Mouse (Mus musculus) induced T-regulatory cell, adult 2 months (primary cell): Measurements from ENCODE around the gene Fam107a.

Experiments
- DNase-seq: peaks from one replicate; pipeline ENCODE4 v3.0.0-alpha.2; 2012; ENCODE audit warnings: low read depth

Gene Fam107a

DNA sequence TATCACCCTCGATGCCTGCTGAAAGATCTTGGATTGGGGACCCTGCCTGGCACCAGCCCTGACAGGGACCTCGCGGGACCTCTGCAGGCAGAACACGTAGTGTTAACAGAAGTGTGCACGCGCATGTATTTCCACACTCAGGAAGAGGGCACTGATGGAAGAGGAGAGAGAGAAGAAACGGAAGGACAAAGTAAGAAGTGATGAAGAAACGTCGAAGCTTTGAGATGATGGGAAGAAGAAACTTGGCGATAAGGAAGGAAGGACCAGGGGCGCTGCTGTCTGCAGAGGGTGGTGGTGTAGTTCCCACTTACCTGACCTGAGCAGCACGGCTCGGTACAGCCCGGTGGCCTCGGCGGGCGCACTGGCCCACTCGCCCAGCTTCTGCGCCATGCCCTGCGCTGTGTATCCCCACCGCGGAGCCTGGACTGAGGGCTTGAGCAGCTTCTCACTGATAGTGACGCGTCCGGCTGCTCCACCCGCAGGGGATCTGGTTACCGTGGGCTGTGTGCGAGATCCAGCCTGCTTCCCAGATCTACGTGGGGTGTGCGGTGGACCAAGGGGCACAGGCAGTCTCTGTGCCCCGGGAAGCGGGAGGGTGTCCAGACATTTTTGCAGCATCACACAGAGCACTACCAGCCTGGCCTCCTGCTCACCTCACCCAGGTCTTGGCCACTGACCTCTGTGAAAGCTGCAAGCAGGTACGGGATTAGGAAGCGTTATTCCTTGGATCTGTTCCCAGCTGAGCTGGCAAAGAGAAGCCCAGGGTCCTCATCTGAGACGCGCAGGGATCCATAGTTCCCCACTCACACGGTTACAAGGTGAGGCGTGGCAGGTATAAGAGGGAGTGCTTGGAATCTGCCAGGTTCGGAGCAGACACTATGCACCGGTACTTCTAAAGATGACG lies at the start of gene Fam107a:
TSS of gene Fam107a (minus strand) at position 830 of the 904 bp plus-strand sequence.
- no peak for DNase-seq

GRCm38 (mm10) chr14:8367121-8367520 lies 49.3 kb upstream of the Fam107a start:
- no peak for DNase-seq

DNA sequence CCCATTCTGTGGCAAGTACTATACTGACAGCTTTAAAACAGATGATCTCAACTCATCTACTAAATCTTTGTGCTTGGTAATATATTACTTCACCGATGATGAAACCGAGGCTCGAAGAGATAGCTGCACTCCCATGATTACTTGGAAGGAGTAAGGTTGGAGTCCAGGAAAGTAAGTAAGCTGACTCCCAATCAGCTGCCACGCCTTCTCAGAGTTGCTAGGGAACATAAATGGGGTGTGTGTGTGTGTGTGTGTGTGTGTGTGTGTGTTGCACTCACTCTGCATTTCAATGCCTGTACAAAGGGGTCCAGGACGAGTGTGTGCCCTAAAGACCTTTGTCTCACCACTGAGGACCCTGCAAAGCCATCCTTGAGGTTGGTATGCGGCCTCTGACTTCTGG lies 48.0 kb upstream of the Fam107a start:
- DNase-seq, result no peak

GRCm38 (mm10) chr14:8356836-8357235 lies 39.0 kb upstream of the Fam107a start:
- DNase-seq, result no peak

DNA sequence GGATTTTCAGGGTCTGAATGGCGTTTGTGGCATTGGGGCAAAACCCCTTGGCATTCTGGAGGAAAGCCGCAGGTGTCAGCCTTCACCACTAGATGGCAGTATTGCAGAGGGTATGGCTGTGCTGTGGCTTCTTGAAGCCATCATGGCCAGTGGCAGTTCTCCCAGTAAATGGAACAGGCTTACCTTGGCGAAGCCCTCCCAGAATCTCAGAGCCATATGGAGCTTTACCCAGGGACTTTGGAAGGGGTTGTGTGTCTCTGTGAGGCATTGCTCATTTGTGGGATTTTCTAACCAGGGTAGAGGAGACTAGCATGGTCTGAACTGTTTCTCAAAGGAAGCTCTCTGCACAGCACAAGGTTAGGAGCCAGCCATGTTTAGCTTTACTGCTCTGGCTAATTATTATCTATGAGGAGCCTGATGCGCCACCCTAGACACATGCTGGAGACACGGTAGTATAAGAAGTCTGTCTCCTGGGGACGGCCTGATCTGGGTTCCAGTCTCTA lies 38.2 kb upstream of the Fam107a start:
- peak; percentile 68 for DNase-seq

- DNase-seq, result no peak
Observed at GRCm38 (mm10) chr14:8348927-8349326, 31.1 kb upstream of the Fam107a start.

- DNase-seq, result peak; percentile 84
Observed at GRCm38 (mm10) chr14:8346255-8346997, 28.6 kb upstream of the Fam107a start.

GRCm38 (mm10) chr14:8345566-8345965 lies 27.7 kb upstream of the Fam107a start:
- no peak for DNase-seq

DNA sequence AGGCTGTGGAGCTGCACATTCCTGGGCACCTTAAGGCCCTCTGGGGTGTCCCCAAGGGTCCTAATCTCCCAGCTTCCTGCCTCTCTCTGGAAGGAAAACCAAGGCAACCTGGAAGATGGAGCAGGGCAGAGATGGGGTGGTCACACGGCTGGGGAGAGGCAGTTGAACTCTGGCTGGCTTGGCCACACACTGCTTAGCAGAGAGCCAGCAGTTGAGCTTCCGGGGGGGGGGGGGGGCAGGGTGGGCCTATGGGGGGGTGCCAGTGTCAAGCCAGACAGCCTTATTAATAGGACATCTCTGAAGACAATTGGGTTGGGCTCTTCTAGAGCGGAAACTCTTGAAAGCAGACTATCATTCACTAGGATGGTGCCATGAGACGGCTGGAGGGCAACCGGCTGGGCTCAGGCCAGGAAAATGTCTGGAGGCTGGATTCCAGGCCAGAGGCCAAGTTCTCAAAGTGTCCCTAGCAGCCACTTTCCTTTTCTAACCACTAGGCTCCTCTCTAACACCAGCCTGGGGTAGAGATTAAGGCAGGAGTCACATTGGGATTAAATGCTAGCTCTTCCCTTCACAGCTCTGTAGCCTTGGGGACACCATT lies 24.8 kb upstream of the Fam107a start:
- no peak for DNase-seq

DNA sequence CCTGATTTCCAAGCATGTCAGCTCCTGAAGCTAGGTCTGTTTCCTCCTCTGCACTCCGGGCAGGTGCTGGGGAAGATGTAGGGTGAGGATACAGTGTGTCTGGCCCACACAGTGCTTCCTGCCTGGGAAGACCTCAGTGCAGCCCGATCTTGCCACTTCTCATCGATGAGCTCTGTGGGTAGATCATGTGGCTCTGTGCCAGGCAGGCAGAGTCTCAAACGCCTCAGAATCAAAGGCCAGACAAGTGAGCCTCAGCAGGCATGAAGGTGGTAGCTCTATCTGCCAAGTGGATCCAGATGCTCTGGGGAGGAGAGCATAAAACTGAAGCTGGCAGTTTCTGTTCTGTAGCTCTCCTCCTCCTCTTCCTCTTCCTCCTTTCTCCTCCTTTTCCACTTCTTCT lies 22.4 kb upstream of the Fam107a start:
- DNase-seq, result no peak

- no peak for DNase-seq
Observed at GRCm38 (mm10) chr14:8335947-8336346, 18.1 kb upstream of the Fam107a start.

- DNase-seq, result no peak
Observed at GRCm38 (mm10) chr14:8334511-8334910, 16.7 kb upstream of the Fam107a start.

- no peak for DNase-seq
Observed at GRCm38 (mm10) chr14:8332314-8333252, 14.8 kb upstream of the Fam107a start.

- DNase-seq, result no peak
Observed at GRCm38 (mm10) chr14:8331307-8331905, 13.6 kb upstream of the Fam107a start.

DNA sequence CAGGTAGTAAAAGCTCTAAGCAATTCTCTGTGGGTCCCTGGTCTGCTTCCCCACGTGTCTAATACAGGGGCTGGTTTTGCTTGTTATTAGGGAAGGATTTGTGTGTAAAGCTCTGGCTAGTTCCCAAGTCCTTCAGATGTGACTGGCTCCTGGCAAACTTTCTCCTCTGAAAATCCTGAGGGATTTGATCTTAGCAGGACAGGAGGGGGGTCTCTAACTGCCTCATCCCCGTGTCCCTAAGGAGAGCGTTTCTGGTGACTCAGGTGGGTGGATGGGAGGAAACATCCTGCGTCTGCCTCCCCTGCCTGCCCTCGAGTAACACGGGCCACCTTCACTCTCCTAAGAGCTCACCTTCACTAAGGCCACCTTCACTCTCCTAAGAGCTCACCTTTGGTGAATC lies 12.6 kb upstream of the Fam107a start:
- DNase-seq, result no peak

DNA sequence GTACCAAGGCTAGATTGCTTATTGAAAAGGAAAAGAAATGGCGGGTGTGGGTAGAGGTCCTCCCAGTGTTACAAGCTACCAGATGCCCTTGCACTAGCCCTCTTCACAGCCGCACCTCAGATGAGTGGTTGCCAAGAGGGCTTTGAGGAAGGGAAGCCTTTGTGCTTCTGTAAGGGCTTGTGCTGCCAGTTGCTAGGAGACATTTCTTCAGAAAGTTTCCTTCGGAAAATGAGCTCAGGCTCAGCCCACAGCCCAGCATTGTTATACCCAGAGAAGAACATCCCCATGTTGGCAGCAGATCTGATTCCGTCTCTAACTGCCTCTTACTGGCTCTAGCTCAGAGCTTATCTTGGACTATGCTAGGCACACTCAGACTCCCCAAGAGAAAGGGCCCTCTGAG lies 11.7 kb upstream of the Fam107a start:
- no peak for DNase-seq

- DNase-seq, result no peak
Observed at GRCm38 (mm10) chr14:8327371-8327770, 9.5 kb upstream of the Fam107a start.

- no peak for DNase-seq
Observed at GRCm38 (mm10) chr14:8326961-8327360, 9.1 kb upstream of the Fam107a start.

DNA sequence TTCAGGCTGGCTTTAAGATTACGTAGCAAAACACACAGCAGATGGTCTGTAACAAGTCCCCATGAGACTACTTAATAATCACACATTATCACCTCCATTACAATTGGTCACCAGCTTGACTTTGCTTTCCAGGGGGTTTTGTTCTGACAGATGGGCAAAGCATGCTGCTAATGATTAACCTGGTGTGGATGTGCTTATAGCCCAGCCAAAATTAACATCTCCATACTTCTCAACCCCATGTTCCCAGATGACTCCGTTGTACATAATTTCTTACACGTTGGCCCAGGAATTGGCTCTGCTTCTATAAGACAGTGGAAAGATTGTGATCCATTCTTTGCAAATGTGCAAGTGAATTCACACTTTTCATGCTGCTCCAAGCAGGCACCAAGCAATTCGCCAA lies 7.9 kb upstream of the Fam107a start:
- DNase-seq, result no peak

- no peak for DNase-seq
Observed at GRCm38 (mm10) chr14:8320528-8320927, 2.7 kb upstream of the Fam107a start.
